Mouse (Mus musculus) stomach, embryonic 14.5 days (tissue): ENCODE measurements at regions not wholly inside any gene's neighbourhood (a gene's known extent, or its start where the extent isn't known, plus 50 kb on each side); places are given as distances from the start of the nearest gene placed in this dataset.

Experiments
- ATAC-seq: fragments of 200-750 bp; cut with Nextera tagmentation; 2 replicates; pipeline ENCODE4 v1.8.0; 2017; ENCODE audit warnings: low read depth, moderate TSS enrichment; ENCODE audit not compliant: insufficient number of reproducible peaks, insufficient read depth, low FRiP score
- H3K27ac ChIP-seq: fragments of 300-500 bp; sonication (generic); 2 replicates; pipeline ENCODE4 v1.5.1; 2014; ENCODE audit warnings: mild to moderate bottlenecking, low read length, moderate library complexity, mixed read lengths
- H3K27me3 ChIP-seq: fragments of 300-500 bp; sonication (generic); 2 replicates; pipeline ENCODE4 v1.6.1; 2014; ENCODE audit warnings: low read length, control low read depth, mixed read lengths; ENCODE audit not compliant: control insufficient read depth, insufficient read depth
- H3K36me3 ChIP-seq: fragments of 300-500 bp; sonication (generic); 2 replicates; pipeline ENCODE4 v1.6.1; 2014; ENCODE audit warnings: mild to moderate bottlenecking, control low read depth, low read length, moderate library complexity, mixed read lengths; ENCODE audit not compliant: control insufficient read depth, insufficient read depth
- H3K4me1 ChIP-seq: fragments of 300-500 bp; sonication (generic); 2 replicates; pipeline ENCODE4 v1.6.1; 2014; ENCODE audit warnings: low read length, control low read depth, mixed read lengths; ENCODE audit not compliant: control insufficient read depth, insufficient read depth
- H3K4me2 ChIP-seq: fragments of 300-500 bp; sonication (generic); replicated peaks from 2 replicates; pipeline ENCODE4 v1.6.1; 2014; ENCODE audit warnings: low read depth, low read length, control low read depth
- H3K4me3 ChIP-seq: fragments of 300-500 bp; sonication (generic); 2 replicates; pipeline ENCODE4 v1.5.1; 2014; ENCODE audit warnings: low read depth, low read length, control low read depth
- H3K9ac ChIP-seq: fragments of 300-500 bp; sonication (generic); replicated peaks from 2 replicates; pipeline ENCODE4 v1.6.1; 2014; ENCODE audit warnings: low read depth, mild to moderate bottlenecking, control low read depth, low read length, moderate library complexity, mixed read lengths
- H3K9me3 ChIP-seq: fragments of 300-500 bp; sonication (generic); 2 replicates; pipeline ENCODE4 v1.6.1; 2016; ENCODE audit warnings: low read depth, low read length, control low read depth; ENCODE audit not compliant: control insufficient read depth
- WGBS: fragments of 180-500 bp; shearing (Covaris S2); extraction: QIAGEN DNeasy Blood & Tissue Kit; methylation state at CpG from one replicate; pipeline ENCODE4 v1.1.7; 2014; 5-methylcytosine and 5-hydroxymethylcytosine counted together

- ATAC-seq, result peak; percentile 83
- H3K4me2 ChIP-seq, result peak overlapping the region; percentile 69
- H3K27ac ChIP-seq, result no peak overlapping the region
- no peaks in the 10 kb centered on the region for H3K36me3 ChIP-seq
- WGBS, result 43% methylated on average over 34 of the region's 34 CpGs
- H3K4me3 ChIP-seq, result peak overlapping the region; percentile 56
- no peaks in the 10 kb centered on the region; the same call in 1 of the 2 replicates for H3K4me1 ChIP-seq
- H3K27me3 ChIP-seq, result no peaks in the 10 kb centered on the region
- no peaks in the 10 kb centered on the region for H3K9me3 ChIP-seq
- peak overlapping the region; percentile 64 for H3K9ac ChIP-seq
Measured at GRCm38 (mm10) chr7:31208237-31209054, 52.8 kb upstream of the Gramd1a start.

GRCm38 (mm10) chr7:31207563-31208236 lies 52.0 kb upstream of the Gramd1a start:
- H3K27me3 ChIP-seq, result no peaks in the 10 kb centered on the region
- peak; percentile 66; the same call in 1 of the 2 replicates for ATAC-seq
- no peak overlapping the region for H3K9ac ChIP-seq
- peak overlapping the region; percentile 56 for H3K4me3 ChIP-seq
- H3K36me3 ChIP-seq, result no peaks in the 10 kb centered on the region
- H3K4me1 ChIP-seq, result no peaks in the 10 kb centered on the region; the same call in 1 of the 2 replicates
- no peak overlapping the region for H3K27ac ChIP-seq
- H3K9me3 ChIP-seq, result no peaks in the 10 kb centered on the region
- 73% methylated on average over 13 of the region's 13 CpGs for WGBS
- H3K4me2 ChIP-seq, result no peak overlapping the region
